Mouse (Mus musculus) CD4-positive helper T cell, adult 2 months (primary cell): ENCODE data around the gene S100a8.

ENCODE experiments used
- DNase-seq: peaks from one replicate; pipeline ENCODE4 v3.0.0-alpha.2; 2012; ENCODE audit warnings: low read depth, missing footprints, low spot score

The S100a8 gene

GRCm38 (mm10) chr3:90668846-90669245 lies at the start of gene S100a8:
S100a8 (plus strand) TSS chr3:90668978.
- DNase-seq: no peak

DNA sequence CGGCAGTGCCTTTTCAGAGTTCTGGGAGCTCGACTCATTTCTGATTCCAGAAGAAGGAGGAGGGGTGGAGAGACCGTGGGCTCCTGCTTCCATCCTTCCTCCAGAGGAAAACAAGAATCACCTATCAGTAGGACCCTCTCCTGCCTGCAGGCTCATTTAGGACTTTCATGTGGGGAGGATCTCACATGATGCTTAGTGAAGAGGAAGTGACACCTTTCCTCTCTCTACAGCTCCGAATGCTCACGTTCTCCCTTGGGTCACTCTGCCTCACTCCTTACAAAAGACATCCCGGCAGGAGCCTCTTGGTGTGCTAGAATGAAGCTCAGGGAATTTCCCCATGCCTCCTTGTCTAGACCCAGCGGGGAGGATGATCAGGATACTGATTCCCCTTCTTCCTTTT lies 47.2 kb upstream of the S100a8 start:
- DNase-seq: no peak

DNA sequence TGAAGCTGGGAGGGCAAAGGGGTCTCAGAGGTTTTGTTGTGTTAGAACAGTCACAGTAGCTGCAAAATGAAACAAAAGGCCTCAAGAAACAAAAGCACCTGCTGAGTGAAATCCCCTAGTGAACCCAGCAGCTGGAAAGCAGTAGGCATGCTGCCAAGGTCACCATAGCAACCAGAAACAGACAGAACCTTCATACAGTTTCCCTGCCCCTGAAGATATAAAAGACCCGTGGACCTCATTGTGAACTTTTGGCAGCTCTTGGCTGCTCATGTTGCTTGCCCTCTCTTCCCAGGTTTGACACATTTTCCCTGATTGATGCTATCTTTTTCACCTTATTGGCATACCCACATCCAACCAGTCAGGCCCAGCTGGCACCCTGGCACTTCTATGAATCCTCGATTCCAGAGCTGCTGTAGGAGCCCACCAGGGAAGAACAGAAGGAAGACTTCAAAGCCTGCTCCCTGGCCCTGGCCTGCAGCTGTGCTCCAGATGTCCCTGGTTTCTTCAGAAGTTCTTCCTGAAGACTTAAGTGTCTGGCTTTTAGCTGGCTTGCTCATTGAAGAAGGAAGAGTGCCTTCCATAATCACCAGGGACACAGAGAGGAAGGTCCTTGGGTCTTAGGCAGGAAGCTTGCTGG lies 45.2 kb upstream of the S100a8 start:
- DNase-seq: peak; percentile 70

- DNase-seq: no peak
Measured at GRCm38 (mm10) chr3:90625496-90625895, 43.3 kb upstream of the S100a8 start.

GRCm38 (mm10) chr3:90626266-90627021 lies 42.3 kb upstream of the S100a8 start:
- no peak for DNase-seq

DNA sequence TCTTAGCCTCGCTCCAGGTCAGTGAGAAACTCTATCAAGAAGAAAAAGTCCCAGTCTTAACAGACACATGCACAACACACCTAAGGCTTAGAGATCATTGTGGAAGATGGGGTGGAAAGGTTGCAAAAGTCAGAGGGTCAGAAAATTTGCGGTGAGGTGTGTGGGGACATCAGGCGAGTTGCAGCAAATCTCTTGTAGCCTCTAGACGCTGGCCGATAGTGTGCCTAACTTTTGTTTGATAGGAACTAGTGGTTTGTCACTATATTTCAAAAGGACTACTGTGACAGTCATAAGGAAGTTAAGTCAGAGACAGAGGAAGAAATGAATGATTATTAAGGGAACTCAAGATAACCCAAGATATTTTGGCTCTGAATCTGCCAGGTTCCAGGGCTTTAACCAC lies 41.4 kb upstream of the S100a8 start:
- DNase-seq: no peak

GRCm38 (mm10) chr3:90627807-90628206 lies 41.0 kb upstream of the S100a8 start:
- peak; percentile 49 for DNase-seq

DNA sequence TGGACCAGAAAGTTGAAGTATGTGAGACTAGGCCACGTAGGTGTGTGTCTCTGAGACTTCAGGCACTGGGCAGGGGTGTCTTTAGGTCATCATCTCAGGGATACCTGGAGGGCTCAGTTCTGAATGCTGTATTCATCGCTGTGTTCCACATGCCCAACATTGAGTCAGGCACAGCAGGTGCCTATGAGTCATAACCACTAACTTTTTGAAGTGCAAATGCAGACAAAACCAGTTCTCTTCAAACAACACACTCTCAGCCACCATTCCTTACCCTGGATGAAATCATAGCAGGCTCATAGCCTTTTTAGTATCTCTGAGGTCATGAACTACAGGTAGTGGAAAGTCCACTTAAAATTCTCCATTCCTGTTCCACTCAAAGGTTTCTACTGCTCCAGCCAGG lies 39.5 kb upstream of the S100a8 start:
- DNase-seq: no peak

DNA sequence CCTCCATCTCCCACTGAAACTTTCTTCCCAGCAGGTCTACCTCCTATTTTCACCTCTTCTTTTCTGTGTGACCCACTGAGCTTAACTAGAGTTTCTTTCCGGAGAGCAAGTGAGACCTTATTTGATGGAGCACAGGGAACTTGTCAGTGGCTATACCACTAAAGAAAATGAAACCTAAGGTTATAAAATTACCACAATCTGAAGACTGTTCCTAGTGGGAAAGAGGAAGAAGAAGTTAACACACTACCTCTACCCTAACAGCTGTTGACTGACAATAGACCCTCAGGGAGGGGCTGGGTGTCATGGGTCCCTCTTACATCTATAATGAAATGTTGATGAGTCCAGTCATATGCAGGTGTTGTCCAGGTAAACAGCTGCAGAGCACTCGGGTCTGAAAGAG lies 36.8 kb upstream of the S100a8 start:
- DNase-seq: no peak

DNA sequence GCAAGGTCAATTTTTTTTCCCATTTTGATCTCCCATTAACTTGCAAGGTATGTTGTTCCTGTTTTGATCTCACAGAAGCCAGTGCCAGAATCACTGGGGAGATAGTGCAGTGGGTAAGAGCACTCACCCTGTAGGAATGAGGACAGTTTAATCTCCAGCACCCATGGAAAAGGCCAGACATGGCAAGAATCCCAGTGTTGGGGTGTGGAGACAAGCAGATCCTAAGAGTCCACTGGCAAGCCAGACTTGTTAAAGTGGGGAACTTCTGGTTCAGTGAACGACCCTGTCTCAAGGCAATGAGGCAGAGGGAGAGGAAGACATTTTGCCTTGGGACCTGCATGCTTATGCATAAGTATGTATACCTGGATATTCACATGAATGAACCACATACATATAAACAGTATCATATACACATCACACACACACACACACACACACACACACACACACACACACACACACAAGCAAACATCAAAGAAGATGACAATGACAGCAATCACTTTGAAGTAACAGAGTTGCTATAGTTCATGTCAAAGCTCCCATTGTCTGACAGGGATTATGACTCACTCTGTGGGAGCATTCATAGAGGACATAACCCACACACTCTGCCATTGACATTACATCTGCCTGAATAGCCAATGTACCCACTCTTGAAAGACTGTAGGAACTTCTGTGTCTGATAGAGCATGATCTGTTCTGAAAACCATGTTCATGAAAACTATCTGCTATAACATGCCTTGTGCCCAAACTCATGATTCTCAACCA lies 30.1 kb upstream of the S100a8 start:
- DNase-seq: no peak

DNA sequence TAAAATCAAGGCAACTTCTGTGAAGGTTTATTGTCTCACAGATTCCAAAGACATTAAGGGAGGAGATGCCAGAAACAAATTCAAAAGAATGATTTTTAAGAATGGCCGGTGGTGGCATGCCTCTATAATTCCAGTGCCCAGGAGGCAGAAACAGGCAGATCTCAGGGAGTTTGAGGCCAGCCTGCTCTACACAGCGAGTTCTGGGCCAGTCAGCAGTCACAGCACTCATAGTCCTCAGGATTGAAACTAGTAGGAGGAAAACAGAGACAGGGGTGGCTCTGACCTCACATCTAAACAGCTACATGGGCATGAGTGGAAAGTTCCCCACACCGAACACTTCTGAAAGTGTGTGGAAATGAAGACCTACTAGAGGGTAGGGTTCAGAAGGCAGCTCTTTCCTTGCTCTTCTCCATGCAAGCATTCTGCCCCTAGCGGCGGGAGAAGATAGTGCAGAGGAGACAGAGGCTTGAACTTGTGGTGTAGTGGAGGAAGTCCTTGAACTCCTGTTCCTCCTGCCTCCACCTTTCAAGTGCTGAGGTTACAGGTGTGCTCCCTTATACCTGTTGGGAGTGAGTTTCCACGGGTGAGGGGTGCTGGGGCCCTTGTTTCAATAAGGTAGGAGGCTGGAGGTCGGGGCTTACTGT lies 29.1 kb upstream of the S100a8 start:
- peak; percentile 68 for DNase-seq

DNA sequence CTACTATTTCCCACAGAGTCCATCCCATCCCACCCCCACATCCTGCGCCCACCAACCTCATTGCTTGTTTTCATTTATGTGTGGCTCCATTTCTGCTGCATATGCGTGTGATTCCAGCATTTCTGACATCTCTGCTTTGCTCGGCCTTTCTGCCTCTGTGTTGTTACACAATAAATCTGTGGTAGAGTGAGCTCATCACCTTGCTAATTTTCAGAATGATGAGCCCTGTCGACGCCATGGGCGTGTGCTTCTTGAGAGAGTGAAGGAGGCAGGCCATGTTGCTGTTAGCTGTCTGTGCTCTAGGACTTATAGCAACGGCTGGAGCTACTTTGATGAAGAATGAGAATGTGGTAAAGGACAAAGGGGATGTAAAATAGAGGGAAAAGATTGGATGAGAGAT lies 27.8 kb upstream of the S100a8 start:
- DNase-seq: no peak

DNA sequence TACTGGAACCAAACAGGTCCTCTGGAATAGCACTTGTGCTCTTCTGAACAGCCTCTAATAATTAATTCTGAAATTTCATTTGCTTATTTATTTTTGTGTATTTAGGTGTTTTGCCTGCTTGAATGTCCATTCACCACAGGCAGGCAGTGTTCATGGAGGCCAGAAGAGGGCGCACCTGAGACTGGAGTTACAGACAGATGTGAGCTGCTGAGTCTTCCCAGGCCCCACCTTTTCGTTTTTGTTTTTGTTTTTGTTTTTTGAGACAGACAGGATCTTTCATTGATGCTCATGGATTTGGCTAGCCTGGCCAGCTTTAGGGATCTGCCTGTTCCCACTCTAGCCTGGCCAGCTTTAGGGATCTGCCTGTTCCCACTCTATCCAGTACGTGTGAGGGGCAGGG lies 24.6 kb upstream of the S100a8 start:
- DNase-seq: peak; percentile 36

- no peak for DNase-seq
Measured at GRCm38 (mm10) chr3:90647291-90647690, 21.5 kb upstream of the S100a8 start.

- no peak for DNase-seq
Measured at GRCm38 (mm10) chr3:90648981-90649380, 19.8 kb upstream of the S100a8 start.

GRCm38 (mm10) chr3:90649832-90650231 lies 18.9 kb upstream of the S100a8 start:
- DNase-seq: no peak

GRCm38 (mm10) chr3:90652878-90653508 lies 15.8 kb upstream of the S100a8 start:
- peak; percentile 44 for DNase-seq

DNA sequence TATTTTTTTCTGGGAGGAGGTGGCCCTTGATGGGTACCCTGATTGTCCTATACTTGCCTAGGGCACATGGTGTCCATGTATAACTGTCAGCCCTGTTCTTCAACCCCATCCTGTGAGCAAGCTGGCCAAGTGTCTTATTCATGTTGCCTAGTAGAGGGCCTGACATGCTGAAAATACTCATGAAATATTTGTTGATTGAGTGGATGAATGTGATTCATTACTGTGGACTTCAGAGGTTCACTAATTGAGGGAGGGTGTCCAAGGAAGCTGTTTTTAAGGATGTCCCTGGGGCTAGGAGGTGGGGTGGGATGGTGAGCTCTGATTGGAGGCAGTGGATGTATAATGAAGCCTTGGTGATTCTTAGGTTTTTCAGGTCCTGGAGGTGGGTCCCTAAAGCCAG lies 15.1 kb upstream of the S100a8 start, which contains the start of gene S100a7a:
S100a7a (plus strand) TSS at position 301 of the 400 bp plus-strand sequence.
- DNase-seq: no peak

- DNase-seq: no peak
Measured at GRCm38 (mm10) chr3:90657405-90657804, 11.4 kb upstream of the S100a8 start.

- no peak for DNase-seq
Measured at GRCm38 (mm10) chr3:90659364-90660044, 9.3 kb upstream of the S100a8 start.

DNA sequence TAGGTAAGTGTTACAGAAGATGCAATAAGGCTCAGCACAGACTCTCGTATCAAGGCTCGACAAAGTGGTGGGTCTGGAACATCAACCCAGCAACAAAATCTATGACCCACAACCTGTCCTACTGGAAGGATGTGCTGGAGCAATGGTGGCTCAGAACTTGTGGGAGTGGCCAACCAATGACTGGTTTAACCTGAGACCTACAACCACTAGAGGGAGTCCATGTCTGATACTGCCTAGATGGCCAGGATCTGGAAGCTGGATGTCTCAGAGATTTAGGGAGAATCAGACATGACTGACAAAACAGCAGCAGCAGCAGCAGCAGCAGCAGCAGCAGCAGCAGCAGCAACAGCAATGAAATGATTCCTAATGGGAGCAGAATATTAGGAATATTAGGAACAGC lies 4.6 kb upstream of the S100a8 start:
- DNase-seq: peak; percentile 4
